Mouse (Mus musculus): ENCODE measurements around the gene Zfp882.
"Not testable (repeated sequence)": the region's sequence is repeated elsewhere in the genome, so short reads cannot be mapped to it uniquely, and the experiment has no call there.

Gene Zfp882

DNA sequence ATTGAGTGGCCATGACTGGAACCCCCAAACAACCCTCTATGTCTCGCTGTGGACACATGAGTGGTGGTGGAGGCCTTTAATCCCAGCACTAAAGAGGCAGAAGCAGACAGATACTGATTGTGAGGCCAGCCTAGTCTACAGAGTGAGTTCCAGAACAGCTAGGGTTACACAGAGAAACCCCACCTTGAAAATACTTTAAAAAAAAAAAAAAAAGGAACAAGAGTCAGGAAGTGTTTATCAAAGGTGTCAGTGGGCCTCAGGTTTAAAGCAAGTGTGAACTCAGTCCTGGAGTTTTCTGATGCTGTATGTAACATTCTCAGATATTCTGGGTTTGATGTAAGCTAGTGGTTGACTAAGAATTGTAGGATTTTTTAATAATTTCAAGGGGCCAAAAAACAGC is 44.1 kb downstream of the Zfp882 start:
- no peak for DNase-seq (ENCODE audit: low read depth)

DNA sequence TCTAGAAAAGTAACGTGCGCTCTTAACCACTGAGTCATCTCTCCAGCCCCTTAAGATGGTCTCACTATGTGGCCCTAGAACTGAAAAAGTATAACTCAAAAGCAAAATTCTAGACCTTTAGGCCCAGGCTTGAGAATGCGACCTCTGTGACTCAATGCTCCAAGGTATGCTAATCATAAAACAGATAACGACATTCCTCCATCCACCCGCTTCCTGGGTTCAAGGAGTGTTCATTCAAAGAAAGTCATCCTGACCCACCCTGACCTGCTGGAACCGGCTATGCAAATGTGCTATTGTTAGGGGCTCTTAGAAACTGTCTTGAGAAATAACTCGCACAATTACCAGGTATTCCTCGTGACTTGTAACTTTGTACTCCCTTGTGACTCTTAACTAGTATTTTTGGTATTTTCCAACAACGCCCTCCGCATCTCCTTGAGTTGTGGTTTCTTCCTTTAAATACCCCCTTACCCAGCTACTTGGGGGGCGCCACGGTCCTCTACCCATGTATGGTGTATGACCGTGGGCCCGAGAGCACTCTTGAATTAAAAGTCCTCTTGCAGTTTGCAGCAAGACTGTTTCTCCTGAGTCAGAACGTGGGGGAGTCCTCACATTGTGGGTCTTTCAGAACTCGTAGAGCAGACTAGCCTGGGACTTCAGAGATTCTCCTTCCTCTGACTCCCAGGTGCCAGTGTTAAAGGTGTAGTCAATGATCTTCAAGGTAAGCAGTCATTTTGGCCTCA is 44.7 kb downstream of the Zfp882 start:
- not testable (repeated sequence) for DNase-seq (ENCODE audit: low read depth)

- no peak for DNase-seq (ENCODE audit: low read depth)
Measured at GRCm38 (mm10) chr8:71954666-71955065, 46.3 kb downstream of the Zfp882 start.

DNA sequence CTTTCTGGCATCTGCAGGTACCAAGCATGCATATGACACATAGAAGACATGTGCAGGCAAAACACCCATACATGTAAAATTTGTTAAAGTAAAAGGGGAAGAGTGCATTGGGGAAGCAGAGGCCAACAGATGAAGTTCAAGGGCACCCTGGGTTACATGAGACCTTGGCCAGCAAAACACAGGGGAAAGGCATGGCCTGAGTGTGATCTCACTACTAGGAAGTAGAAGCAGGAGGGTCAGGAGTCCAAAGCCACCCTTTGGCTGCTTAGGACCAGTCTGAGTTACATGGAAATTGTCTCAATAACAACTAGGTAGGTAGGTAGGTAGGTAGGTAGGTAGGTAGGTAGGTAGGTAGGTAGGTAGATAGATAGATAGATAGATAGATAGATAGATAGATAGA is 52.1 kb downstream of the Zfp882 start:
- DNase-seq (ENCODE audit: low read depth), result no peak

GRCm38 (mm10) chr8:71961796-71962195 is 53.4 kb downstream of the Zfp882 start:
- DNase-seq (ENCODE audit: low read depth), result no peak

GRCm38 (mm10) chr8:71964051-71964450 is 55.6 kb downstream of the Zfp882 start:
- DNase-seq (ENCODE audit: low read depth), result no peak

DNA sequence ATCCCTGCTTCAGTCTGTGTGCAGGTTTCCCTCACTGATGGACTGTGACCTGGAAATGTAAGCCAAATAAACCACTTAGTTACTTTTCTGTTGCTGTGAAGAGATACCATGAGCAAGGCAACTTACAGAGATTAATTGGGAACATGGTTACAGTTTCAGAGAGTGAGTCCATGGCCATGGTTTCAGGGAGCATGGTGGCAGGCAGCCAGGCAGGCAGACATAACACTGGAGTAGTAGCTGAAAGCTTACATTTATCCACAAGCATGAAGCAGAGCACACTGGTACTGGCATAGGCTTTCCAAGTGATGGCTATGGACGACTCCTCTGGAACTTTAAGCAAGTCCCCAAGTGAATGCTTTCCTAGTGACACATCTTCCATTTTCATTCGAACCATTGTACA is 56.8 kb downstream of the Zfp882 start:
- no peak for DNase-seq (ENCODE audit: low read depth)

All from induced T-regulatory cell, adult 2 months (primary cell).